Mouse (Mus musculus) brain, embryonic 14.5 days (tissue): ENCODE measurements around the gene Slc16a6.

Source experiments
- CTCF ChIP-seq: fragments of 200-500 bp; IDR thresholded peaks from 2 replicates; pipeline ENCODE4 v1.5.1; 2012; ENCODE audit warnings: inconsistent platforms, mild to moderate bottlenecking, moderate library complexity, borderline replicate concordance; ENCODE audit not compliant: insufficient read depth, insufficient read length; ENCODE audit errors: extremely low read depth
- POLR2A ChIP-seq: fragments of 200-500 bp; IDR thresholded peaks from 2 replicates; pipeline ENCODE4 v1.6.1; 2012; ENCODE audit warnings: mild to moderate bottlenecking, inconsistent platforms, borderline replicate concordance; ENCODE audit not compliant: poor library complexity, insufficient read depth, insufficient read length, severe bottlenecking; ENCODE audit errors: extremely low read depth

- TF ChIP-seq CTCF = no peak
- TF ChIP-seq POLR2A = no peak
These were observed 50.1 kb downstream of the Slc16a6 start for GRCm38 (mm10) chr11:109423294-109423693.
